Mouse (Mus musculus): Measurements from ENCODE around the gene Slc7a10.

DNA sequence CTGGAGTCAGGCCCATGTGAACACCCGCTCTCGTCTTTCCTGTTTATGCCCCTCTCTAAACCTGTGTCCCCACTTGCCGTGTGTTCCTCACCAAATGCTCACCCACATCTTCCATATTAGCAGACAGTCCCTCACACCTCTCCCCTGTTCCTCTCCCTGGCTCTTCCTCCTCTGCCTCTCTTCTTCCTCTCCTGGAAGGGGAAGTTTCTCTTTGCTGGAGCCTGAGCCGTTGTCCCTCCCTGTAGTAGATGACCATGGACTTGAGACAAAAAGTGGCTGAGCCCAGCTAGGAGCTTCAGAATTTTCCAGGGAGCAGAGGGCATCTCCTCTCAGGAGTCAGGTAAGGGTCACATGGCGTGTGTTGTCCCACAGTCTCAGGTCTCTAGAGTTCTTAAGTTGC, 19.2 kb upstream of the Slc7a10 start:
- no peak for TF ChIP-seq USF1 (IDR thresholded peaks at IDR 0.05; ENCODE audit: low read depth)
- TF ChIP-seq CTCF (IDR thresholded peaks at IDR 0.05; ENCODE audit: control insufficient read depth, insufficient read depth, insufficient read length): no peak
- no peak for TF ChIP-seq MAX (IDR thresholded peaks at IDR 0.05)
